Mouse (Mus musculus) limb, embryonic 15.5 days (tissue): ENCODE results near the gene Mbtps2. TPM values are rescaled to one million over a fixed set of nuclear protein-coding genes. Genes with fewer than 3 reads are reported as not detected.

Source experiments
- ATAC-seq: fragments of 200-750 bp; cut with Nextera tagmentation; 2 replicates; pipeline ENCODE4 v1.8.0; 2017; ENCODE audit warnings: low read depth, moderate TSS enrichment; ENCODE audit not compliant: insufficient number of reproducible peaks, low FRiP score, low TSS enrichment
- H3K27ac ChIP-seq: fragments of 300-500 bp; sonication (generic); 2 replicates; pipeline ENCODE4 v1.5.1; 2015; ENCODE audit warnings: moderate library complexity, mild to moderate bottlenecking, inconsistent platforms
- H3K27me3 ChIP-seq: fragments of 300-500 bp; sonication (generic); 2 replicates; pipeline ENCODE4 v1.6.1; 2015; ENCODE audit warnings: inconsistent platforms
- H3K36me3 ChIP-seq: fragments of 300-500 bp; sonication (generic); 2 replicates; pipeline ENCODE4 v1.6.1; 2015; ENCODE audit warnings: inconsistent platforms
- H3K4me1 ChIP-seq: fragments of 300-500 bp; sonication (generic); 2 replicates; pipeline ENCODE4 v1.6.1; 2015; ENCODE audit warnings: inconsistent platforms
- H3K4me2 ChIP-seq: fragments of 300-500 bp; sonication (generic); 2 replicates; pipeline ENCODE4 v1.6.1; 2015; ENCODE audit warnings: mild to moderate bottlenecking, inconsistent platforms
- H3K4me3 ChIP-seq: fragments of 300-500 bp; sonication (generic); 2 replicates; pipeline ENCODE4 v1.5.1; 2015; ENCODE audit warnings: mild to moderate bottlenecking, inconsistent platforms
- H3K9ac ChIP-seq: fragments of 300-500 bp; sonication (generic); 2 replicates; pipeline ENCODE4 v1.6.1; 2015; ENCODE audit warnings: inconsistent platforms
- H3K9me3 ChIP-seq: fragments of 300-500 bp; sonication (generic); 2 replicates; pipeline ENCODE4 v1.6.1; 2016; ENCODE audit warnings: inconsistent platforms
- WGBS: fragments of 180-500 bp; shearing (Covaris S2); methylation state at CpG from one replicate; pipeline ENCODE4 v1.1.7; 2015; 5-methylcytosine and 5-hydroxymethylcytosine counted together
- polyA plus RNA-seq: library from polyadenylated mRNA; unstranded; fragments of >200 nt; fragmentation: Nextera tagmentation; extraction: Ambion mirVana; gene quantifications from 2 replicates; pipeline ENCODE4 v1.2.1, GENCODE M21; 2015

The Mbtps2 gene
- polyA plus RNA-seq, 1 experiment from 2014 or later = 19.4 TPM

GRCm38 (mm10) chrX:157595927-157596326 is 2.6 kb downstream of the Mbtps2 start:
- Histone ChIP-seq H3K27me3 (no peaks in the 10 kb centered on the region), H3K27ac (no peak overlapping the region), H3K4me1 (no peaks in the 10 kb centered on the region; the same call in 1 of the 2 replicates), H3K9me3 (no peaks in the 10 kb centered on the region), H3K4me3 (no peak overlapping the region), H3K4me2 (no peak overlapping the region), H3K9ac (no peak overlapping the region), H3K36me3 (no peaks in the 10 kb centered on the region)
- no peak for ATAC-seq
- WGBS = 86% methylated on average over 6 of the region's 6 CpGs

DNA sequence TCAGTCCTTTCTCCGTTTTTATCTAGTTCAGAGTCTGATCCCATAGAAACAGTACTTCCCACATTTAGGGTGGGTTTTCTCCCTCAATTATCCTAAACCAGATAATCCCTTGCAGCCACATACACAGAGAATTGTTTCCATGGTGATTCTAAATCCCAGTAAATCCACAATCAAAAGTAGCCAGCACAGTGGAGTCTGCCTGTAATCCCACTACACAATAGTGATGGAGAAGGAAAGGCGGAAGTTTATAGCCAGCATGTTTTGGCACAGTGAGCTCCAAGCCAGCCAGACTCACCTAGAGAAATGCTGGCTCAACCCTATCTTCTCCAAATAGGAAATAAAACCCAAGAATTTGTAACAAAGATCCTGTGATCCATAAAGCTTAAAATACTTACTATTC is 3.9 kb downstream of the Mbtps2 start:
- Histone ChIP-seq H3K27ac (no peak overlapping the region), H3K4me1 (no peaks in the 10 kb centered on the region; the same call in 1 of the 2 replicates), H3K36me3 (0 out of 2 replicates have a peak, but pooled peaks cover 5% of the 10 kb centered on the region), H3K9me3 (no peaks in the 10 kb centered on the region), H3K4me3 (no peak overlapping the region), H3K9ac (no peak overlapping the region), H3K27me3 (no peaks in the 10 kb centered on the region), H3K4me2 (no peak overlapping the region)
- ATAC-seq = no peak
- 76% methylated on average over 2 of the region's 2 CpGs for WGBS

- H3K9ac ChIP-seq = no peak overlapping the region
- no peaks in the 10 kb centered on the region for H3K4me1 ChIP-seq
- no peak overlapping the region for H3K27ac ChIP-seq
- 0 out of 2 replicates have a peak, but pooled peaks cover 5% of the 10 kb centered on the region for H3K36me3 ChIP-seq
- H3K27me3 ChIP-seq = no peaks in the 10 kb centered on the region
- no peaks in the 10 kb centered on the region for H3K9me3 ChIP-seq
- H3K4me3 ChIP-seq = no peak overlapping the region
- no peak overlapping the region for H3K4me2 ChIP-seq
- WGBS = 78% methylated on average over 5 of the region's 5 CpGs
- no peak for ATAC-seq
Measured at GRCm38 (mm10) chrX:157587001-157587400, 11.5 kb downstream of the Mbtps2 start.

GRCm38 (mm10) chrX:157586397-157586796 is 12.1 kb downstream of the Mbtps2 start:
- Histone ChIP-seq H3K36me3 (0 out of 2 replicates have a peak, but pooled peaks cover 5% of the 10 kb centered on the region), H3K4me3 (no peak overlapping the region), H3K4me1 (no peaks in the 10 kb centered on the region), H3K9me3 (no peaks in the 10 kb centered on the region), H3K27me3 (no peaks in the 10 kb centered on the region), H3K4me2 (no peak overlapping the region), H3K27ac (no peak overlapping the region), H3K9ac (no peak overlapping the region)
- ATAC-seq = no peak

DNA sequence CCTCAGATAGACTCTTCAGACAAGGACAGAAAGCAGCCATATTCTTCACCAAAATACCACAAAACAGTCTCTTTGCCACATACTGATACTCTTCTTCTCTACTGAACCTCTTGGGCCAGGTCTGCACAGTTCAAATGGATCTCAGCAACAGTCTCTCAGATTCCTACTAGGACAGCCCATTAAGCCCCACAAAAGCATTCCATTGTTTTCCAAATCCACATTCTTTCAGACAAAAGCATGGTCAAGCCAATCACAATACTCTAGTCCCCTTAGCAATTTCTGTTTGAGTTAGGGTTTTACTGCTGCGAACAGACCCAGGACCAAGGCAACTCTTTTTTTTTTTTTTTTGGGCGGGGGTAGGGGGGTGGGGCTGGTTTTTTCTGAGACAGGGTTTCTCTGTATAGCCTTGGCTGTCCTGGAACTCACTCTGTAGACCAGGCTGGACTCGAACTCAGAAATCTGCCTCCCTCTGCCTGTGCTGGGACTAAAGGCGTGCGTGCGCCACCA is 19.4 kb downstream of the Mbtps2 start:
- Histone ChIP-seq H3K4me2 (no peak overlapping the region), H3K9me3 (no peaks in the 10 kb centered on the region), H3K4me1 (no peaks in the 10 kb centered on the region), H3K4me3 (no peak overlapping the region), H3K36me3 (0 out of 2 replicates have a peak, but pooled peaks cover 4% of the 10 kb centered on the region), H3K27ac (no peak overlapping the region), H3K9ac (no peak overlapping the region), H3K27me3 (no peaks in the 10 kb centered on the region)
- ATAC-seq = no peak
- 81% methylated on average over 6 of the region's 6 CpGs for WGBS

GRCm38 (mm10) chrX:157574683-157575082 is 23.8 kb downstream of the Mbtps2 start:
- Histone ChIP-seq H3K9me3 (no peaks in the 10 kb centered on the region), H3K36me3 (0 out of 2 replicates have a peak, but pooled peaks cover 4% of the 10 kb centered on the region), H3K27ac (no peak overlapping the region), H3K4me1 (no peaks in the 10 kb centered on the region), H3K27me3 (no peaks in the 10 kb centered on the region), H3K9ac (no peak overlapping the region), H3K4me2 (no peak overlapping the region), H3K4me3 (no peak overlapping the region)
- WGBS = 79% methylated on average over 2 of the region's 2 CpGs
- no peak for ATAC-seq

GRCm38 (mm10) chrX:157568840-157569239 is 29.7 kb downstream of the Mbtps2 start, which contains the start of gene Yy2:
Gene Yy2, minus strand, starts transcription at chrX:157568985.
- Histone ChIP-seq H3K9ac (no peak within 1 kb of the TSS), H3K9me3 (no peaks in the 10 kb centered on the region), H3K4me3 (no peak within 1 kb of the TSS), H3K36me3 (peaks cover 8% of the 10 kb centered on the region), H3K4me1 (no peaks in the 10 kb centered on the region), H3K27me3 (no peaks in the 10 kb centered on the region), H3K4me2 (no peak within 1 kb of the TSS), H3K27ac (no peak within 1 kb of the TSS)
- ATAC-seq = no peak
- 89% methylated on average over 26 of the region's 26 CpGs for WGBS

- no peaks in the 10 kb centered on the region for H3K9me3 ChIP-seq
Measured at GRCm38 (mm10) chrX:157563794-157564193, 34.7 kb downstream of the Mbtps2 start.

GRCm38 (mm10) chrX:157547082-157547481 is 51.4 kb downstream of the Mbtps2 start:
- Histone ChIP-seq H3K9ac (no peak overlapping the region), H3K4me3 (no peak overlapping the region), H3K4me1 (no peaks in the 10 kb centered on the region), H3K27ac (no peak overlapping the region), H3K36me3 (no peaks in the 10 kb centered on the region), H3K9me3 (no peaks in the 10 kb centered on the region), H3K27me3 (no peaks in the 10 kb centered on the region), H3K4me2 (no peak overlapping the region)
- 34% methylated on average over 3 of the region's 3 CpGs for WGBS
- no peak for ATAC-seq

More at GRCm38 (mm10) chrX:157563794-157564193, 34.7 kb downstream of the Mbtps2 start:
- 83% methylated on average over 10 of the region's 10 CpGs for WGBS
- Histone ChIP-seq H3K36me3 (peaks cover 8% of the 10 kb centered on the region), H3K4me2 (no peak overlapping the region), H3K27ac (no peak overlapping the region), H3K27me3 (no peaks in the 10 kb centered on the region), H3K9ac (no peak overlapping the region), H3K4me1 (no peaks in the 10 kb centered on the region), H3K4me3 (no peak overlapping the region)
- no peak for ATAC-seq

- Histone ChIP-seq H3K27me3 (peaks cover 3% of the 10 kb centered on the region; the same call in 1 of the 2 replicates), H3K4me1 (no peaks in the 10 kb centered on the region), H3K9me3 (no peaks in the 10 kb centered on the region), H3K4me2 (no peak overlapping the region), H3K36me3 (no peaks in the 10 kb centered on the region), H3K9ac (no peak overlapping the region), H3K27ac (no peak overlapping the region), H3K4me3 (no peak overlapping the region)
- ATAC-seq = no peak
- 63% methylated on average over 5 of the region's 5 CpGs for WGBS
Measured at GRCm38 (mm10) chrX:157506400-157506799, 92.1 kb downstream of the Mbtps2 start.

- Histone ChIP-seq H3K4me3 (no peak overlapping the region), H3K9me3 (no peaks in the 10 kb centered on the region), H3K36me3 (no peaks in the 10 kb centered on the region), H3K27ac (no peak overlapping the region), H3K9ac (no peak overlapping the region), H3K27me3 (peaks cover 3% of the 10 kb centered on the region; the same call in 1 of the 2 replicates), H3K4me1 (no peaks in the 10 kb centered on the region), H3K4me2 (no peak overlapping the region)
- ATAC-seq = no peak
- WGBS = 74% methylated on average over 1 of the region's 1 CpGs
Measured at GRCm38 (mm10) chrX:157504506-157504905, 94.0 kb downstream of the Mbtps2 start.

DNA sequence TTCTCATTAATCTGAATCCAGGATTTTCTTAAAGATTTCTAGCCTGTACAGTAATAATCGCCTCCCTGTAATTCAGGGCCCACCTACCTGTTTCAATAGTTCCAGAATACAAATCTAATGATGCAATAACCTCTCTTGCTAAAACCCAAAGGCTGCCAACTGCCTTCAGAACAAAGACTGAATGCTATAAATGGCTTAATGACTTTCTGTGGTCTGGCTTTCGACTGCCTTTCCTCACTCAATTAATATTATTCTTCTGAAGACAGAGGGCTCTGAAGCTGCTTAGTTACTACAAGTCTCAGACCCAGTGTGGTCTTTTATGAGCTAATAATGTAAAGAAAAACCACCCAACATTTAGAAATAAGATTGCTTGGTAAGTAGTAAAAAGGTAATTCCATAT is 96.6 kb downstream of the Mbtps2 start:
- no peak overlapping the region for H3K27ac ChIP-seq
- H3K4me3 ChIP-seq = no peak overlapping the region
- no peak overlapping the region for H3K9ac ChIP-seq
- no peaks in the 10 kb centered on the region for H3K9me3 ChIP-seq
- peaks cover 3% of the 10 kb centered on the region; the same call in 1 of the 2 replicates for H3K27me3 ChIP-seq
- no peaks in the 10 kb centered on the region for H3K4me1 ChIP-seq
- H3K4me2 ChIP-seq = no peak overlapping the region
- WGBS = 49% methylated on average over 2 of the region's 2 CpGs
- no peak for ATAC-seq
- H3K36me3 ChIP-seq = no peaks in the 10 kb centered on the region

DNA sequence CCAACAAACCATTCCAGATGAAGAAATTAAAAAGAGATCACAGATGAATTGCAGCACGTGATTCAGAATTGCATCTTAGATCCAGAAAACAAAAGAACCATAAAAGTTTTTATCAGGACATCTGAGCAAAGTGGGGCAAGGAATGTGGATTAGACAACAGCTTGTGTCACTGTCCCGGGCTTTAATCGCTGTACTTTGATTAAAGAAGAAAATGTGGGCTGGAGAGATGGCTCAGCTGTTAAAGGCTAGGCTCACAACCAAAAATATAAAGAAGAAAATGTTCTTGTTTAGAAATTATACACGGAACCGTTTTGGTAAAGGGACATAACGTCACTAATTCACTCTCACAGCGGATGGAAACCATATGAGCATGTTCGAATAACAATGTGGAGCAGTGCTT is 98.5 kb downstream of the Mbtps2 start:
- Histone ChIP-seq H3K4me1 (no peaks in the 10 kb centered on the region), H3K4me3 (no peak overlapping the region), H3K27me3 (peaks cover 3% of the 10 kb centered on the region; the same call in 1 of the 2 replicates), H3K27ac (no peak overlapping the region), H3K9ac (no peak overlapping the region), H3K4me2 (no peak overlapping the region), H3K36me3 (no peaks in the 10 kb centered on the region), H3K9me3 (no peaks in the 10 kb centered on the region)
- WGBS = 68% methylated on average over 8 of the region's 8 CpGs
- no peak for ATAC-seq
